Mouse (Mus musculus) CH12.LX (cell line): ENCODE data around the gene Dhx34. TPM values are rescaled to one million over a fixed set of nuclear protein-coding genes. Genes with fewer than 3 reads are reported as not detected.
A peak's percentile ranks its signal among the peaks of the same experiment; 100 is the strongest.

ENCODE experiments used
- DNase-seq: peaks from one replicate; pipeline ENCODE4 v3.0.0-alpha.2; 2013; ENCODE audit errors: extremely low read depth
- H3K27ac ChIP-seq: 2 replicates; pipeline ENCODE4 v1.5.1; 2012; ENCODE audit warnings: low read depth, mild to moderate bottlenecking, control low read depth, moderate library complexity; ENCODE audit not compliant: insufficient read depth
- H3K27me3 ChIP-seq: replicated peaks from 2 replicates; pipeline ENCODE3; 2012; ENCODE audit warnings: inconsistent platforms
- H3K36me3 ChIP-seq, 2 experiments: replicated peaks in 1 of 2; 2 replicates each; pipeline versions ENCODE3 to v1.6.1; 2012; ENCODE audit warnings: inconsistent platforms in 1 of 2, low read length in 1 of 2, mild to moderate bottlenecking in 1 of 2, mixed read lengths in 1 of 2, moderate library complexity in 1 of 2; ENCODE audit not compliant: control insufficient read depth in 1 of 2, insufficient read depth in 1 of 2
- H3K4me1 ChIP-seq, 2 experiments: 2 replicates each; pipeline ENCODE4 v1.6.1; 2012; ENCODE audit warnings: inconsistent platforms in 1 of 2, moderate library complexity in 1 of 2; ENCODE audit not compliant: insufficient read depth in 2 of 2, control insufficient read depth in 1 of 2
- H3K4me2 ChIP-seq: 2 replicates; pipeline ENCODE4 v1.6.1; 2012; ENCODE audit warnings: low read depth, mild to moderate bottlenecking, control low read depth; ENCODE audit not compliant: poor library complexity, insufficient read depth, severe bottlenecking
- H3K4me3 ChIP-seq, 3 experiments: fragments of 150-350 bp in 1 of 3; sonication (generic) in 1 of 3; replicated peaks in 1 of 3; 2 replicates each; pipeline versions ENCODE3 to v1.5.1; 2011 to 2012; ENCODE audit warnings: low read depth in 2 of 3, low read length in 2 of 3, mild to moderate bottlenecking in 2 of 3, moderate library complexity in 2 of 3, control low read depth in 1 of 3, improper control_type of control experiment in 1 of 3, inconsistent platforms in 1 of 3, mixed read lengths in 1 of 3; ENCODE audit not compliant: poor library complexity in 1 of 3
- H3K79me2 ChIP-seq: replicated peaks from 2 replicates; pipeline ENCODE4 v1.6.1; 2012; ENCODE audit warnings: mild to moderate bottlenecking, moderate library complexity; ENCODE audit not compliant: control insufficient read depth, poor library complexity, insufficient read depth, severe bottlenecking; ENCODE audit errors: extremely low read depth
- H3K9ac ChIP-seq: 2 replicates; pipeline ENCODE4 v1.6.1; 2012; ENCODE audit warnings: low read depth, mild to moderate bottlenecking, control low read depth, moderate library complexity; ENCODE audit not compliant: insufficient read depth
- H3K9me3 ChIP-seq: replicated peaks from 2 replicates; pipeline ENCODE3; 2012; ENCODE audit warnings: low read length, inconsistent platforms, mixed read lengths
- BHLHE40 ChIP-seq: IDR thresholded peaks from 2 replicates; pipeline ENCODE4 v1.6.1; 2011; ENCODE audit warnings: mild to moderate bottlenecking, low read depth, low read length, improper control_type of control experiment
- CTCF ChIP-seq, 2 experiments: IDR thresholded peaks in 1 of 2; conservative IDR thresholded peaks in 1 of 2; 2 replicates each; pipeline ENCODE4 v1.5.1; 2011 to 2012; ENCODE audit warnings: low read depth in 2 of 2, low read length in 2 of 2, improper control_type of control experiment in 1 of 2, inconsistent platforms in 1 of 2, mild to moderate bottlenecking in 1 of 2, moderate library complexity in 1 of 2
- ELF1 ChIP-seq: IDR thresholded peaks from 2 replicates; pipeline ENCODE4 v1.6.1; 2014; ENCODE audit warnings: low read depth, mild to moderate bottlenecking, inconsistent platforms, low read length, improper control_type of control experiment
- ETS1 ChIP-seq: conservative IDR thresholded peaks from 2 replicates; pipeline ENCODE4 v1.6.1; 2012; ENCODE audit warnings: low read depth, mild to moderate bottlenecking, inconsistent platforms, low read length, improper control_type of control experiment, moderate library complexity
- HCFC1 ChIP-seq: IDR thresholded peaks from 2 replicates; pipeline ENCODE4 v1.6.1; 2012; ENCODE audit warnings: low read depth, mild to moderate bottlenecking, inconsistent platforms, low read length, improper control_type of control experiment
- IRF4 ChIP-seq: IDR thresholded peaks from 2 replicates; pipeline ENCODE4 v1.6.1; 2014; ENCODE audit warnings: low read depth, mild to moderate bottlenecking, inconsistent platforms, low read length, improper control_type of control experiment
- MAFK ChIP-seq: IDR thresholded peaks from 2 replicates; pipeline ENCODE4 v1.6.1; 2011; ENCODE audit warnings: low read length, improper control_type of control experiment; ENCODE audit not compliant: insufficient replicate concordance
- MAX ChIP-seq: IDR thresholded peaks from 2 replicates; pipeline ENCODE4 v1.6.1; 2011; ENCODE audit warnings: low read length, improper control_type of control experiment
- MEF2A ChIP-seq: IDR thresholded peaks from 2 replicates; pipeline ENCODE4 v1.6.1; 2014; ENCODE audit warnings: low read depth, mild to moderate bottlenecking, inconsistent platforms, low read length, improper control_type of control experiment, borderline replicate concordance
- MXI1 ChIP-seq: IDR thresholded peaks from 2 replicates; pipeline ENCODE4 v1.6.1; 2011; ENCODE audit warnings: mild to moderate bottlenecking, low read depth, low read length, improper control_type of control experiment
- MYC ChIP-seq: IDR thresholded peaks from 2 replicates; pipeline ENCODE4 v1.6.1; 2011; ENCODE audit warnings: low read depth, mild to moderate bottlenecking, improper control_type of control experiment, low read length
- NELFE ChIP-seq: IDR thresholded peaks from 2 replicates; pipeline ENCODE4 v1.6.1; 2011; ENCODE audit warnings: low read depth, low read length, improper control_type of control experiment
- NRF1 ChIP-seq: IDR thresholded peaks from 2 replicates; pipeline ENCODE4 v1.6.1; 2014; ENCODE audit warnings: low read depth, mild to moderate bottlenecking, inconsistent platforms, low read length, improper control_type of control experiment, moderate library complexity
- PAX5 ChIP-seq: IDR thresholded peaks from 2 replicates; pipeline ENCODE4 v1.6.1; 2012; ENCODE audit warnings: low read length, inconsistent platforms, mixed read lengths
- SMC3 ChIP-seq: IDR thresholded peaks from 2 replicates; pipeline ENCODE4 v1.6.1; 2011; ENCODE audit warnings: low read depth, low read length, improper control_type of control experiment
- TBP ChIP-seq: conservative IDR thresholded peaks from 2 replicates; pipeline ENCODE4 v1.6.1; 2011; ENCODE audit warnings: low read depth, low read length, improper control_type of control experiment
- TCF12 ChIP-seq: IDR thresholded peaks from 2 replicates; pipeline ENCODE4 v1.6.1; 2014; ENCODE audit warnings: low read depth, mild to moderate bottlenecking, inconsistent platforms, low read length, improper control_type of control experiment
- UBTF ChIP-seq: IDR thresholded peaks from 2 replicates; pipeline ENCODE4 v1.6.1; 2012; ENCODE audit warnings: low read depth, mild to moderate bottlenecking, inconsistent platforms, low read length, improper control_type of control experiment, moderate library complexity
- ZMIZ1 ChIP-seq: IDR thresholded peaks from 2 replicates; pipeline ENCODE4 v1.6.1; 2012; ENCODE audit warnings: low read depth, mild to moderate bottlenecking, inconsistent platforms, low read length, improper control_type of control experiment
- dilution Hi-C: fragments of 300-500 bp; cut with MboI; formaldehyde crosslinking; loops from 2 replicates; pipeline ENCODE4 v1.14.3; 2020; ENCODE audit warnings: low sequenced_read_pairs; ENCODE audit not compliant: extremely low pct_unique_long_range_greater_than_20kb, extremely low pct_ligation_motif_present
- in situ Hi-C: fragments of 300-500 bp; cut with MboI; formaldehyde crosslinking; loops from 3 replicates; pipeline ENCODE4 v1.14.3; 2019; ENCODE audit warnings: low sequenced_read_pairs, low pct_ligation_motif_present, low pct_unique_long_range_greater_than_20kb, mixed read lengths
- polyA plus RNA-seq: library from polyadenylated mRNA; unstranded; fragments of >175 nt; gene quantifications from 2 replicates; pipeline ENCODE4 v1.2.1, GENCODE M21; 2012; ENCODE audit warnings: low read depth; ENCODE audit not compliant: insufficient read length
- total RNA-seq, 2 experiments: library from RNA; depleted of rRNA; stranded (reverse); fragments of 300-350 nt in 1 of 2; fragments of >200 nt in 1 of 2; gene quantifications; 2 replicates each; pipeline ENCODE4 v1.2.3; 2012 to 2014

The Dhx34 gene
- total and polyA plus RNA-seq, 3 experiments, result 8.8 to 18.0 (median 15.2) TPM

DNA sequence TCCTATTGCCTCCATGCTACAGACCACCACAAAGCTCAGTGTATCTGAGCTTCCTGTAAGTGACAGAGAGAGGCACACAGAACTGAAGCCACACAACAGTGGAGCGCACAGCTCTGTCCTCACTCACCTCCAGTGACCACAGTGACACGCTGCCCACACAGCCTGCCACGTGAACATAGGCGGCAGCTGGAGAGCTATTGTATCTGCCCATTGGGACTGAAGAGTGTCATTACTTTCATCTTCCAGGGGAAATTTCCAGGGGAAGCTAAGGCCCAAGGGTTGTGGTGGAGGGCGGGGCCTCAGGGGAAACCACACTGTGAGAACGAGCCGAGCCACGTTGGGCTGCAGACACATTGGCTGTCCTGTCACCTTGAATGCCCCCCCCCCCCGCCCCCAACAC lies 17.0 kb downstream of the Dhx34 start:
- Histone ChIP-seq H3K4me2 (no peak overlapping the region), H3K9ac (no peak overlapping the region), H3K9me3 (no peaks in the 10 kb centered on the region), H3K36me3 (peaks cover 79 to 96% of the 10 kb centered on the region in 2 experiments), H3K27me3 (no peaks in the 10 kb centered on the region), H3K27ac (no peak overlapping the region), H3K79me2 (no peaks in the 10 kb centered on the region), H3K4me3 (no peak overlapping the region), H3K4me1 (peaks cover 27 to 79% of the 10 kb centered on the region in 2 experiments)
- in situ Hi-C loops (no loop called here), dilution Hi-C loops (no loop called here)
- DNase-seq, result peak; percentile 51
- TF ChIP-seq ETS1 (peak; percentile 53), BHLHE40 (peak; percentile 87), TBP (no peak), MAX (0 out of 2 replicates have a peak, but pooled peaks have one; percentile 45)

DNA sequence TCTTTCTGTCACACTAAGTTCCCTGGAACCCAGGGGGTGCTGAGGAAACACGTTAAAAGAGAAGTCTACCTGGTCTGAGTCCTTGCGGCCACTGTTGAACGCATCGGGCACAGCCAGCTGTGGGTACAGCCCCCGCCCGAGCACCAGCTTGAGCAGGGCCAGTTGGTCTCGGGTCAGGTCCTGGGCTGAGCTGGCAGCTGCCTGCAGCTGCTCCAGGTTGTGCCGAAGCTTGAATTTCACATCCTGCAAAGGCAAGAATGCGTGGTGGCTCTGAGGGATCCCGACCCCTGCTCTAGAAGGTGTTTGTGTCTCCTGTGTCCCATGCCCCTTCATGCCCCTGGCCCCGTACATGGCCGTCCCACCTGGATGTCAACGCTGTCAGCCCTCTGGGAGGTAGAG lies 18.3 kb downstream of the Dhx34 start:
- Histone ChIP-seq H3K4me3 (no peak overlapping the region), H3K36me3 (peaks cover 79 to 96% of the 10 kb centered on the region in 2 experiments), H3K4me1 (peaks cover 27 to 86% of the 10 kb centered on the region in 2 experiments), H3K27me3 (no peaks in the 10 kb centered on the region), H3K79me2 (no peaks in the 10 kb centered on the region), H3K9me3 (no peaks in the 10 kb centered on the region), H3K4me2 (no peak overlapping the region), H3K9ac (no peak overlapping the region), H3K27ac (no peak overlapping the region)
- in situ Hi-C loops, result no loop called here
- no peak for DNase-seq
- TF ChIP-seq TCF12 (no peak), IRF4 (no peak), ELF1 (no peak), UBTF (no peak), MXI1 (no peak), MEF2A (no peak), MAFK (no peak), NRF1 (no peak)
- dilution Hi-C loops, result no loop called here

DNA sequence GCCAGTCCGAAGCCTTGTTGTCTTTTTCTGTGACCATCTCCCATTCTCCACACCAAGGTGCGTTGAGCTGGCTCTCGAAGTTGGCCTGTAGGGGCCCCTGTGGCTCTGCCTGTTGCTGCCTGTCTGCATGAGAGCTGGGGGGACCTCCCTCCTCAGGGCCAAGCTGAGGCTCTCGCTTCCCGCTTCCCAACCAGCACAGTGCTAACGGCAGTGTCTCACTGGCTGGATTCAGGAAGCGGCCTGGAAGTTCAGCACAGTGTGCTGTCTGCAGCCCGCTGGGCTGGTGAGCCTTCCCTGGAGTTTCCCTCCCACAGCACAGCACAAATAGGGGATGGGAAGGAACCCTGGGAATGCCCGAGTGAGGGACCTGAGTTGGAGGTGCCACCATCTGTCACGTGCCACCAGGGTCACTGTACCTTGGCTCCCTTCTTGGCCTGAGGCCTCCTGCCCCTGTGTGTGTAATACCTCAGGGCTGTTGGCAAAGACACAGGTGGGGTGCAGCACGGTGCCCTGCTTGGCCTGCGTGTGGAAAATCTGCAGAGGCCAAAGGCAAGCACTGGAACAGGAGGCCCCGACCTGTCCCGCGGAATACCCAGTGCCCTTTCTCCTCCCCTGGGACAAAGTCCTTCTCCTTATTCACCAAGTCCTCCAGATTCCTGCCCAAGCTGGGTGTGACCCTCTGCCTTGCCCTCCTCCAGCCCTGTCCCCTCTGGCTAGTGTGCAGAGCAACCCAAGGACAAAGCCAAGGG lies 18.9 kb downstream of the Dhx34 start:
- no peak for TF ChIP-seq HCFC1
- no peak for TF ChIP-seq MYC
- no peak for TF ChIP-seq UBTF
- no peak for TF ChIP-seq PAX5
- TF ChIP-seq ZMIZ1, result no peak
- TF ChIP-seq NELFE, result no peak
- no peak for TF ChIP-seq MXI1
- TF ChIP-seq CTCF (conservative IDR thresholded peaks at IDR 0.05 in 1 of 2, IDR thresholded peaks at IDR 0.05 in 1 of 2; ENCODE audit: low read depth in 2 of 2, low read length in 2 of 2), result peak in 1 of 2 experiments; percentile 16; a peak in 2 of 4 replicates
- TF ChIP-seq SMC3, result no peak
- TF ChIP-seq, all 38 proteins: peak for 1
- H3K36me3 ChIP-seq, result peaks cover 79 to 99% of the 10 kb centered on the region in 2 experiments

More for the DNA sequence above, 18.9 kb downstream of the Dhx34 start:
- in situ Hi-C loops, result no loop called here
- DNase-seq, result no peak
- no peak overlapping the region for H3K4me2 ChIP-seq
- H3K9me3 ChIP-seq, result no peaks in the 10 kb centered on the region
- peaks cover 23 to 88% of the 10 kb centered on the region in 2 experiments for H3K4me1 ChIP-seq
- no peaks in the 10 kb centered on the region for H3K27me3 ChIP-seq
- H3K27ac ChIP-seq, result no peak overlapping the region
- H3K4me3 ChIP-seq, result no peak overlapping the region
- H3K79me2 ChIP-seq, result no peaks in the 10 kb centered on the region
- dilution Hi-C loops, result no loop called here
- no peak overlapping the region for H3K9ac ChIP-seq
